Mouse (Mus musculus): ENCODE results near the gene Lsm4. TPM values are rescaled to one million over a fixed set of nuclear protein-coding genes. Genes with fewer than 3 reads are reported as not detected.
A peak's percentile ranks its signal among the peaks of the same experiment; 100 is the strongest.

The Lsm4 gene
- polyA plus RNA-seq, 1 experiment: 148 TPM

DNA sequence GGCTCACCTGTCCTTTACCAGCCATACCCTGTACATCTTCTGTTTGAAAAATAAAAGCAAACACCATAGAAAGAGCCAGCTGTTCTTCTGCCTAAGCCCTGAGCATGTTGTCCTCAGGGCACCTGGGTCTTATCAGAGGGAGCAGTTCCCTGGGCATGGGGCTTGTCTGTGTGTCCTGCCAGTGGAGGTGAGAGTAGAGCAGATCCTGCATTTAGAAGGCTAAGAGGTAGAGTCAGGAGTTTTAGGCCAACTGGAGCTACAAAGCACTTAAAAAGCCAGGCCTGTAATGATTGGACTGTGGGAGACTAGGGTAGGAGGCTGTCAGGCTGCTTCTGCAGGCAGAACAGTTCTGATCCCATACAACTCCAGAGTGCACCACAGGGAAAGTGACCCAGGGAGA lies 5.6 kb downstream of the Lsm4 start:
- Histone ChIP-seq H3K27ac (ENCODE audit: control insufficient read depth, insufficient read depth, low read depth, low read length) (no peak overlapping the region), H3K4me1 (ENCODE audit: control insufficient read depth, insufficient read depth, low read length) (peaks cover 16% of the 10 kb centered on the region)

DNA sequence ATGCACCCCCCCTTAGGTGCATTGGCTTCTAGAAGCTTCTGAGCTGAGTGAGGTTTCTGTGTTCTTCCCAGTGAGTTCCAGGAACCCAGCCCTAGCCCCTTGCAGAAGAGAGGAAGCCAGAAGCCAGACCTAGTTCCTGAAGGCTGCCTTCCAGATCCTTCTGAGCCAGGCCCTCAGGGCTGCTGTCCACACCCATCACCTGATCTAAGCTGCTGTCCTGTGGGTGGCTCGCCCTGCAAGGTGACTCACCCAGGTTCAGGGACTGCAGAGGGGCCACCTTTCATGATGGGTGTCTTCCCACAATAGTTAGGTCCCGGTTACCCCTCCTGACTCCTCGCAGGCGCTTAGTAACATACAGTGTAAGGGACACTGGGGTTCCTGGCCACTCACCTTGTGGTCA lies 6.4 kb downstream of the Lsm4 start:
- Histone ChIP-seq H3K27me3 (ENCODE audit: control insufficient read depth, insufficient read depth, low read length) (no peaks in the 10 kb centered on the region), H3K4me3 (ENCODE audit: control insufficient read depth, low read depth, low read length) (no peak overlapping the region), H3K27ac (ENCODE audit: control insufficient read depth, insufficient read depth, low read depth, low read length) (no peak overlapping the region), H3K4me1 (ENCODE audit: control insufficient read depth, insufficient read depth, low read length) (peaks cover 9% of the 10 kb centered on the region), H3K36me3 (ENCODE audit: control insufficient read depth, insufficient read depth, low read length) (no peaks in the 10 kb centered on the region)
- TF ChIP-seq POLR2A (IDR thresholded peaks at IDR 0.05; ENCODE audit: control insufficient read depth, low read depth, low read length) (no peak), CTCF (IDR thresholded peaks at IDR 0.05; ENCODE audit: control insufficient read depth, insufficient read depth, insufficient replicate concordance, low read depth, low read length) (no peak)

More for the DNA sequence above, 5.6 kb downstream of the Lsm4 start:
- Histone ChIP-seq H3K36me3 (ENCODE audit: control insufficient read depth, insufficient read depth, low read length) (no peaks in the 10 kb centered on the region), H3K27me3 (ENCODE audit: control insufficient read depth, insufficient read depth, low read length) (no peaks in the 10 kb centered on the region), H3K4me3 (ENCODE audit: control insufficient read depth, low read depth, low read length) (no peak overlapping the region)
- TF ChIP-seq CTCF (IDR thresholded peaks at IDR 0.05; ENCODE audit: control insufficient read depth, insufficient read depth, insufficient replicate concordance, low read depth, low read length) (no peak), POLR2A (IDR thresholded peaks at IDR 0.05; ENCODE audit: control insufficient read depth, low read depth, low read length) (no peak)

- Histone ChIP-seq H3K27me3 (ENCODE audit: control insufficient read depth, insufficient read depth, low read length) (no peaks in the 10 kb centered on the region), H3K4me3 (ENCODE audit: control insufficient read depth, low read depth, low read length) (no peak overlapping the region), H3K27ac (ENCODE audit: control insufficient read depth, insufficient read depth, low read depth, low read length) (no peak overlapping the region), H3K36me3 (ENCODE audit: control insufficient read depth, insufficient read depth, low read length) (no peaks in the 10 kb centered on the region), H3K4me1 (ENCODE audit: control insufficient read depth, insufficient read depth, low read length) (peaks cover 3% of the 10 kb centered on the region)
- TF ChIP-seq CTCF (IDR thresholded peaks at IDR 0.05; ENCODE audit: control insufficient read depth, insufficient read depth, insufficient replicate concordance, low read depth, low read length): no peak
- no peak for TF ChIP-seq POLR2A (IDR thresholded peaks at IDR 0.05; ENCODE audit: control insufficient read depth, low read depth, low read length)
Observed at GRCm38 (mm10) chr8:70680039-70680438, 7.0 kb downstream of the Lsm4 start.

DNA sequence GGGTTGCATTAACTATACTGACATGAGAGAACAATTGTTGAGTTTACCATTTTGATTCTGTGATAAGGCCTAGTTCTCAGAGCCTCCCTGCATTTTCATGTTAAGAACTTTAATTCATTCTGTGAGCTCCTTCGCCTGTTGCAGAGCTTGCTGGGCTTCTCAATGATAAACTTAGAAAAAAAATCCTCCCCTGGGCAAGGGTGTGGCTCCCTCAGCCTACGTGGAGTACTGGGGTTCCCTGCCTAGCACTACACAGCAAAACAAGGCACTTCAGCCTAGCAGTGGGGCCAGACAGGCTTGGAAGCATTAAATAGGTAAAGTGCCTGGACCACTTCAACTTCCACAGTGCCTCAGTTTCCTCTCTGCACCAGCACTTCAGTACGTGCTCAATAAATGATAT lies 8.4 kb downstream of the Lsm4 start:
- Histone ChIP-seq H3K27ac (ENCODE audit: control insufficient read depth, insufficient read depth, low read depth, low read length) (no peak overlapping the region), H3K4me3 (ENCODE audit: control insufficient read depth, low read depth, low read length) (no peak overlapping the region), H3K27me3 (ENCODE audit: control insufficient read depth, insufficient read depth, low read length) (no peaks in the 10 kb centered on the region), H3K36me3 (ENCODE audit: control insufficient read depth, insufficient read depth, low read length) (no peaks in the 10 kb centered on the region), H3K4me1 (ENCODE audit: control insufficient read depth, insufficient read depth, low read length) (peaks cover 3% of the 10 kb centered on the region)
- TF ChIP-seq POLR2A (IDR thresholded peaks at IDR 0.05; ENCODE audit: control insufficient read depth, low read depth, low read length): no peak
- TF ChIP-seq CTCF (IDR thresholded peaks at IDR 0.05; ENCODE audit: control insufficient read depth, insufficient read depth, insufficient replicate concordance, low read depth, low read length): no peak

DNA sequence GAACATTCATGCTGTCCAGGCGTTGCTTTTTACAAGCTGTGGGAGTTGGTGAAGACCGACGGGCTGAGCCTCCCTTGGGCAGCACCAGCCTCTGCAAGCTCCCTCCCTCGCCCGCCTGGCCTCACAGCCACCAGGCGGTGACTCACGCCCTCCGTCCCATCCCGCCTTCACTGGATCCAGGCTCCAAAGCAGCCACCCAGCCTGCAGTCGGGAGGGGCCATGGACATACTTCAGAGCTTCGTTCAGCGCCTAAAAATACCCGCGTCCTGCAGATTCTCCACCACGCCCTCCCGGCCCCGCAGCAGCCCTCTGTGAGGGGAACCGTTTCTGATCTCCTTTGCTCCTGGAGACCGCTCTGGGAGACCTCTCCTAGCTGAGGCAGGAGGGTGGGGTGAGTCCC lies 9.1 kb downstream of the Lsm4 start:
- Histone ChIP-seq H3K4me3 (ENCODE audit: control insufficient read depth, low read depth, low read length) (no peak overlapping the region), H3K36me3 (ENCODE audit: control insufficient read depth, insufficient read depth, low read length) (no peaks in the 10 kb centered on the region), H3K4me1 (ENCODE audit: control insufficient read depth, insufficient read depth, low read length) (peaks cover 3% of the 10 kb centered on the region), H3K27ac (ENCODE audit: control insufficient read depth, insufficient read depth, low read depth, low read length) (no peak overlapping the region), H3K27me3 (ENCODE audit: control insufficient read depth, insufficient read depth, low read length) (no peaks in the 10 kb centered on the region)
- TF ChIP-seq CTCF (IDR thresholded peaks at IDR 0.05; ENCODE audit: control insufficient read depth, insufficient read depth, insufficient replicate concordance, low read depth, low read length) (no peak), POLR2A (IDR thresholded peaks at IDR 0.05; ENCODE audit: control insufficient read depth, low read depth, low read length) (no peak)

DNA sequence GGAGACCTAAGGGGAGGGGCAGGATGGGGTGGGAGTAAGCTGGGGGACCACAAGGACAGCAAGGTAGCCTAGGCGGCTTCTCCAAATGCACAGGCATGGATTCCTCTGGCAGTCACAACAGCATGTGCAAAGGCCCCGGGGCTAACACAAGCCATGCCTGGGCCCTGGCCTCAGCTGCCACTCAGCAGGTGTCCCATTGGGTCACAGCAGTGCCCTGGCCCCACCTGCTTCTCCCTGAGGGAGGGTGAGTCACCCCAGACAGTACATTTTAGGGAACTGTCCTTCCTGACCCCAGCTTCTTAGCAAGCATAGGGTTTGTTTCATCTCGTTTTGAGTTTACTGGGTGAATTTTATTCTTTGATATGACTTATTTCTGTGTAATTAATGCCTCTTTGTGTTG lies 9.6 kb downstream of the Lsm4 start:
- Histone ChIP-seq H3K27ac (ENCODE audit: control insufficient read depth, insufficient read depth, low read depth, low read length) (0 out of 2 replicates have a peak overlapping the region, but pooled peaks have one; percentile 23), H3K4me3 (ENCODE audit: control insufficient read depth, low read depth, low read length) (no peak overlapping the region), H3K4me1 (ENCODE audit: control insufficient read depth, insufficient read depth, low read length) (peaks cover 3% of the 10 kb centered on the region), H3K27me3 (ENCODE audit: control insufficient read depth, insufficient read depth, low read length) (no peaks in the 10 kb centered on the region), H3K36me3 (ENCODE audit: control insufficient read depth, insufficient read depth, low read length) (no peaks in the 10 kb centered on the region)
- no peak for TF ChIP-seq POLR2A (IDR thresholded peaks at IDR 0.05; ENCODE audit: control insufficient read depth, low read depth, low read length)
- no peak for TF ChIP-seq CTCF (IDR thresholded peaks at IDR 0.05; ENCODE audit: control insufficient read depth, insufficient read depth, insufficient replicate concordance, low read depth, low read length)

DNA sequence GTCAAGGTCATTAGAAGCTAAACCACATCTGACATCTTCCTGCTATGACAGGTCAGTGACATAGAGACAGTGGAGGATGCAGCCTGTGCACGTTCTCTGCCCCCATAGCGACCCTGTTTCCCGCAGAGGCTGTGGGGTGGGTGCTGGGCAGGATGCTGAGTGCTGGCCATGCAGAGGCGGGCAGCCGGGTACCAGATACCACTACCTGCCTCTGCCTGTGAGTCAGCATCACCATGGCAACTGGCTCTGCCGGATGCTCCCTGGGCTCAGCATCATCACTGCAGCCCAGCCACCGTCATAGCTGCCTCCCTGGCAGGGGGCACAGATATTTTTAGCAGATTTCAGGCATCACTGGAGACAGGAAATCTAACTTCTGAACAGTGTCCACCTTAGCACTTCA lies 11.2 kb downstream of the Lsm4 start:
- no peaks in the 10 kb centered on the region for H3K27me3 ChIP-seq (ENCODE audit: control insufficient read depth, insufficient read depth, low read length)
- TF ChIP-seq POLR2A (IDR thresholded peaks at IDR 0.05; ENCODE audit: control insufficient read depth, low read depth, low read length) (no peak), CTCF (IDR thresholded peaks at IDR 0.05; ENCODE audit: control insufficient read depth, insufficient read depth, insufficient replicate concordance, low read depth, low read length) (no peak)
- H3K4me3 ChIP-seq (ENCODE audit: control insufficient read depth, low read depth, low read length): no peak overlapping the region
- H3K27ac ChIP-seq (ENCODE audit: control insufficient read depth, insufficient read depth, low read depth, low read length): no peak overlapping the region
- no peaks in the 10 kb centered on the region for H3K36me3 ChIP-seq (ENCODE audit: control insufficient read depth, insufficient read depth, low read length)
- peaks cover 5% of the 10 kb centered on the region for H3K4me1 ChIP-seq (ENCODE audit: control insufficient read depth, insufficient read depth, low read length)

DNA sequence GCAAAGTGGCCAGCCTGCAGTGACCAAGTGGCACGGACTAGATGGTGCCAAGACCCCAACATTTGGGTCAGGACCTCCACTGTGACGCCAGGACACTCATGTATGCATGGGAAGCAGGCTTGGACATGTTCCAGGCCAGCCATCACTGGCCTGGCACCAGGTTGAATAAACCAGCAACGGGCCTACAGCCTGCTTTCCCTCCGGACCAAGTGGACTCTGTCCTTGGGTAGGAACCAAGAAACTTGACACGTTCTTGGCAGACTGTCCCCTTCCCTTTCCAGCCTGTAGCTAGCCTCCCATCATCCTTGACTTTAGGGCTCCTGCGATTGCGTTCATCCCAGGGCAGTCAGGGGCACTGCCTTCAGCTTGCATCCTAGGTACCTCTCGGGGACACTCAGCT lies 14.5 kb downstream of the Lsm4 start:
- Histone ChIP-seq H3K36me3 (ENCODE audit: control insufficient read depth, insufficient read depth, low read length) (no peaks in the 10 kb centered on the region), H3K27ac (ENCODE audit: control insufficient read depth, insufficient read depth, low read depth, low read length) (0 out of 2 replicates have a peak overlapping the region, but pooled peaks have one; percentile 1), H3K27me3 (ENCODE audit: control insufficient read depth, insufficient read depth, low read length) (no peaks in the 10 kb centered on the region), H3K4me1 (ENCODE audit: control insufficient read depth, insufficient read depth, low read length) (peaks cover 9% of the 10 kb centered on the region), H3K4me3 (ENCODE audit: control insufficient read depth, low read depth, low read length) (no peak overlapping the region)
- TF ChIP-seq POLR2A (IDR thresholded peaks at IDR 0.05; ENCODE audit: control insufficient read depth, low read depth, low read length) (0 out of 2 replicates have a peak, but pooled peaks have one; percentile 36), CTCF (IDR thresholded peaks at IDR 0.05; ENCODE audit: control insufficient read depth, insufficient read depth, insufficient replicate concordance, low read depth, low read length) (no peak)

All from testis, adult 2 months (tissue).